Mouse (Mus musculus) liver, embryonic 11.5 days (tissue): ENCODE measurements around the gene Vwa3a. TPM values are rescaled to one million over a fixed set of nuclear protein-coding genes. Genes with fewer than 3 reads are reported as not detected.

ENCODE experiments used
- ATAC-seq: fragments of 200-750 bp; cut with Nextera tagmentation; replicated peaks from 2 replicates; pipeline ENCODE4 v1.8.0; 2017; ENCODE audit warnings: moderate number of reproducible peaks, mild to moderate bottlenecking, moderate TSS enrichment, moderate library complexity; ENCODE audit not compliant: low FRiP score
- DNase-seq: peaks from one replicate; pipeline ENCODE4 v3.0.0-alpha.2; 2017; ENCODE audit warnings: low spot score
- H3K27ac ChIP-seq: fragments of 300-500 bp; sonication (generic); 2 replicates; pipeline ENCODE4 v1.5.1; 2014; ENCODE audit warnings: mild to moderate bottlenecking, low read depth, low read length, control low read depth
- H3K27me3 ChIP-seq: fragments of 300-500 bp; sonication (generic); replicated peaks from 2 replicates; pipeline ENCODE4 v1.6.1; 2014; ENCODE audit warnings: low read length, mixed read lengths; ENCODE audit not compliant: control insufficient read depth, insufficient read depth
- H3K36me3 ChIP-seq: fragments of 300-500 bp; sonication (generic); 2 replicates; pipeline ENCODE4 v1.6.1; 2014; ENCODE audit warnings: mild to moderate bottlenecking, low read length, moderate library complexity, mixed read lengths; ENCODE audit not compliant: control insufficient read depth, insufficient read depth
- H3K4me1 ChIP-seq: fragments of 300-500 bp; sonication (generic); replicated peaks from 2 replicates; pipeline ENCODE4 v1.6.1; 2014; ENCODE audit warnings: low read length, mixed read lengths; ENCODE audit not compliant: control insufficient read depth, insufficient read depth
- H3K4me2 ChIP-seq: fragments of 300-500 bp; sonication (generic); 2 replicates; pipeline ENCODE4 v1.6.1; 2014; ENCODE audit warnings: mild to moderate bottlenecking, control low read depth, moderate library complexity
- H3K4me3 ChIP-seq: fragments of 300-500 bp; sonication (generic); 2 replicates; pipeline ENCODE4 v1.5.1; 2014; ENCODE audit warnings: low read depth, low read length, control low read depth
- H3K9ac ChIP-seq: fragments of 300-500 bp; sonication (generic); 2 replicates; pipeline ENCODE4 v1.6.1; 2014; ENCODE audit warnings: low read depth, low read length, control low read depth
- H3K9me3 ChIP-seq: fragments of 300-500 bp; sonication (generic); 2 replicates; pipeline ENCODE4 v1.6.1; 2016; ENCODE audit warnings: low read length, inconsistent platforms, mixed read lengths; ENCODE audit not compliant: control insufficient read depth
- WGBS: fragments of 180-500 bp; shearing (Covaris S2); extraction: QIAGEN DNeasy Blood & Tissue Kit; methylation state at CpG from one replicate; pipeline ENCODE4 v1.1.7; 2014; 5-methylcytosine and 5-hydroxymethylcytosine counted together
- polyA plus RNA-seq: library from polyadenylated mRNA; unstranded; fragments of >200 nt; fragmentation: Nextera tagmentation; extraction: Ambion mirVana; gene quantifications from 2 replicates; pipeline ENCODE4 v1.2.1, GENCODE M21; 2014

The Vwa3a gene
- polyA plus RNA-seq, 1 experiment from 2014 or later: 0.08 TPM

- 7% methylated on average over 5 of the region's 5 CpGs for WGBS
- Histone ChIP-seq H3K36me3 (no peaks in the 10 kb centered on the region), H3K4me3 (no peak overlapping the region), H3K27me3 (no peaks in the 10 kb centered on the region), H3K27ac (no peak overlapping the region), H3K4me2 (no peak overlapping the region), H3K4me1 (no peaks in the 10 kb centered on the region), H3K9me3 (no peaks in the 10 kb centered on the region), H3K9ac (no peak overlapping the region)
- DNase-seq (peak; percentile 78), ATAC-seq (peak; percentile 81)
These were observed 15.6 kb downstream of the Vwa3a start for GRCm38 (mm10) chr7:120754671-120755070.

DNA sequence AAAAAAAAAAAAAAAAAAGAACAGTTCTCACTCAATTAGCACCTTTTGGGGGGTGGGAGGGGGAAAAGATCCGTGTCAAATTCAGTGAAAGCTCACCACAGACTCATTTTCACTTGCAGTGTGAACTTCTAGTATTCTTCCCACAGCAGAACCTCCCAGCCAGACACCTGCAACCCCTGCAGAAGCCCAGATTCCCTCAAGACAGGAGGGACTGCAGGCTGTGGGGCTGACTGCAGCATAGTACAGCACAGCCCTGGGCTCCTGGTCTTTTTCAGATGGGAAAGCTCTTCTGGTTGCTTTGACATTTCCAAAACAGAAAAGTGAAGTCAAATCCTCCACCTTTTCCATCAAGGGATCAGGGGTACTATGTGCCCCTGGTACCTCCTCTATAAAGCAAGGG is 28.3 kb downstream of the Vwa3a start:
- WGBS: 0% methylated on average over 1 of the region's 1 CpGs

DNA sequence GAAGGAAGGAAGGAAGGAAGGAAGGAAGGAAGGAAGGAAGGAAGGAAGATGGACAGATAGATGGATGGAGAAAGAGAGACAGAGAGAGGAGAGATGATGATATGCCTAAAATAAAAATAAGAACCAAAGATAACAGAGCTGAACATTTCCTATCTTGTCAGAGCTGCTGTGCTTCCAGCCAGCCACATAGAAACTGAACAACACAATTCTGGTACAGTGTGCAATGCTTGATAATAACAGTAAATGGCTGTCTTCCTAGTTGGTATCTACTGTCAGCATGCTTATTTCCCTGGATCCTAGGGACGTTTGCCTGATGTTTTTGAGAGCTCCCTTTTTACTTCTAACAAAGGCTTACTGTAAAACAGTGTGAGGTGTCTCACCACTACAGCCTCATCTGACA is 32.3 kb downstream of the Vwa3a start:
- Histone ChIP-seq H3K27me3 (no peaks in the 10 kb centered on the region), H3K4me1 (no peaks in the 10 kb centered on the region), H3K4me3 (no peak overlapping the region), H3K4me2 (no peak overlapping the region), H3K9me3 (no peaks in the 10 kb centered on the region), H3K9ac (no peak overlapping the region), H3K27ac (no peak overlapping the region), H3K36me3 (no peaks in the 10 kb centered on the region)
- WGBS: 38% methylated on average over 1 of the region's 1 CpGs
- ATAC-seq: no peak
- DNase-seq: no peak

More for the DNA sequence above, 28.3 kb downstream of the Vwa3a start:
- no peak overlapping the region for H3K4me2 ChIP-seq
- ATAC-seq: no peak
- no peaks in the 10 kb centered on the region for H3K4me1 ChIP-seq
- H3K27ac ChIP-seq: no peak overlapping the region
- H3K27me3 ChIP-seq: no peaks in the 10 kb centered on the region
- no peak overlapping the region for H3K9ac ChIP-seq
- H3K4me3 ChIP-seq: no peak overlapping the region
- no peak for DNase-seq
- no peaks in the 10 kb centered on the region for H3K9me3 ChIP-seq
- no peaks in the 10 kb centered on the region for H3K36me3 ChIP-seq

DNA sequence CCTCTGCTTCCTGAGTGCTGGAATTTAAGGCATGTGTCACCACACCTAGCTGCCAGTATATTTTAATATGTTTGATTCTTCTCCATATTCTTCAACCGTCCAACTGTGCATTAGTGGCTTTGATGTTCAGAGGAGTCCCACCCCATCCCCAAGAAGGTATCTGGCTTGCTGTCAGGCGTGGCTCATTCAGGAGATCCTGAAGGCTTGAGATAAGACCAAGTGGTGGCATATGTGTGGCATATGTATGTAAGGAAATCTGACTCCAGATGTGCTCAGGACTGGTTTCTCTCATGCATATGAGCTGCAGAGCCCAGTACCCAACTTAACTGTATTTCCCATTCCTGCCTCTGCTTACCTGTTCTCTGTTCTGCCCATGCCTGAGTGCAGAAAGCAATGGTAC is 38.9 kb downstream of the Vwa3a start:
- WGBS: 44% methylated on average over 2 of the region's 2 CpGs
- H3K27ac ChIP-seq: no peak overlapping the region
- no peaks in the 10 kb centered on the region for H3K27me3 ChIP-seq
- no peaks in the 10 kb centered on the region for H3K9me3 ChIP-seq
- H3K4me3 ChIP-seq: no peak overlapping the region
- no peak overlapping the region for H3K4me2 ChIP-seq
- H3K36me3 ChIP-seq: no peaks in the 10 kb centered on the region
- ATAC-seq (0 out of 2 replicates have a peak, but pooled peaks have one; percentile 58), DNase-seq (no peak)
- no peaks in the 10 kb centered on the region for H3K4me1 ChIP-seq
- H3K9ac ChIP-seq: no peak overlapping the region

DNA sequence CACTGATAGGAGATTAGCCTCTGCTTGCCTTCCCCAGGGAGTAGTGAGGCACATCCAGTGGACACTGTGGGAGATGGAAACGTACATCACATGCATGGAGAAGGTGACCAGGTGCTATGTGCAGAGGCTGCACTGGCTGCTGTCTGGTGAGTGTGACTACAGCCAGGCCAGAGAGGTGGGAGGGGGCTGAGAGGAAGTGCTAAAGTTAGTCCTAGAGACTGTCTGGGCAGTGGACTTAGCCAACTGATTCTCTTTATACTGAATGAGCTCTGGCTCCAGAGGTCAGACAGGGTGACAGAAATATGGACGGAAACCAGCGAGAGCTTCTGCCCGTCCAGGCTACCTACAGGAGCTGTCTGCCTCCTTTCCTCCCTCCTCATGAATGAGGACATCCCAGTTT is 56.4 kb downstream of the Vwa3a start:
- no peak overlapping the region for H3K27ac ChIP-seq
- H3K27me3 ChIP-seq: no peaks in the 10 kb centered on the region
- no peak overlapping the region for H3K9ac ChIP-seq
- no peaks in the 10 kb centered on the region for H3K36me3 ChIP-seq
- H3K4me2 ChIP-seq: no peak overlapping the region
- 81% methylated on average over 4 of the region's 4 CpGs for WGBS
- H3K4me1 ChIP-seq: no peaks in the 10 kb centered on the region
- H3K9me3 ChIP-seq: no peaks in the 10 kb centered on the region
- ATAC-seq (no peak), DNase-seq (no peak)
- no peak overlapping the region for H3K4me3 ChIP-seq

DNA sequence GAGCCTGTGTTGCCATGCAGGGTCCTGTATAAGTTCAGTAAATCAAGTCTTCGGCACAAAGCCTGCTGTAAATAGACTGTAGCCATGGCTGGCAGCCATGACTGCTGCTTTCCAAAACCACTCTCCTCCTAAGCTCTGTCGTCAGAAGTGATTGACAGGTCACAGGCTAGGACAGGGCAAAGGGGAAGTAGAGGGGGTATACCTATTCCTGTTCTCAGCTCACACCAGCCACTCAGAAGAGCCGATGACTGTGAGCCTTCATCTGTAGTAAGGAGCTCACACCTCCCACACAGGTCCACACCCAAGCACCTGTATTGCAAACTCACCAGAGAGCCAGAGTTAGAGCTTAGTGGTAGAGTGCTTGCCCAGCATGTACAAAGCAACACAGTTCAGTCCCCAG is 57.3 kb downstream of the Vwa3a start:
- no peak overlapping the region for H3K9ac ChIP-seq
- no peaks in the 10 kb centered on the region for H3K4me1 ChIP-seq
- DNase-seq: no peak
- no peaks in the 10 kb centered on the region for H3K27me3 ChIP-seq
- no peaks in the 10 kb centered on the region for H3K9me3 ChIP-seq
- H3K27ac ChIP-seq: no peak overlapping the region
- no peak overlapping the region for H3K4me2 ChIP-seq
- 60% methylated on average over 3 of the region's 3 CpGs for WGBS
- H3K4me3 ChIP-seq: no peak overlapping the region
- H3K36me3 ChIP-seq: no peaks in the 10 kb centered on the region
- no peak for ATAC-seq

GRCm38 (mm10) chr7:120803268-120803667 is 64.2 kb downstream of the Vwa3a start:
- no peak overlapping the region for H3K4me2 ChIP-seq
- 86% methylated on average over 2 of the region's 2 CpGs for WGBS

GRCm38 (mm10) chr7:120809705-120810104 is 70.6 kb downstream of the Vwa3a start:
- no peak for ATAC-seq
- H3K27me3 ChIP-seq: peaks cover 10% of the 10 kb centered on the region
- H3K4me1 ChIP-seq: no peaks in the 10 kb centered on the region
- 10% methylated on average over 27 of the region's 27 CpGs for WGBS
- H3K4me2 ChIP-seq: peak overlapping the region; percentile 46
- no peak overlapping the region for H3K4me3 ChIP-seq
- no peak for DNase-seq
- H3K9ac ChIP-seq: no peak overlapping the region
- H3K27ac ChIP-seq: no peak overlapping the region
- no peaks in the 10 kb centered on the region for H3K9me3 ChIP-seq
- no peaks in the 10 kb centered on the region for H3K36me3 ChIP-seq

More at GRCm38 (mm10) chr7:120803268-120803667, 64.2 kb downstream of the Vwa3a start:
- Histone ChIP-seq H3K27ac (no peak overlapping the region), H3K9ac (no peak overlapping the region), H3K4me3 (no peak overlapping the region), H3K4me1 (no peaks in the 10 kb centered on the region), H3K36me3 (no peaks in the 10 kb centered on the region), H3K27me3 (no peaks in the 10 kb centered on the region), H3K9me3 (no peaks in the 10 kb centered on the region)
- ATAC-seq (no peak), DNase-seq (no peak)

- DNase-seq (no peak), ATAC-seq (no peak)
- no peaks in the 10 kb centered on the region for H3K36me3 ChIP-seq
- no peak within 1 kb of the TSS for H3K9ac ChIP-seq
- H3K4me3 ChIP-seq: no peak within 1 kb of the TSS
- WGBS: 72% methylated on average over 6 of the region's 6 CpGs
- H3K4me1 ChIP-seq: no peaks in the 10 kb centered on the region
- H3K4me2 ChIP-seq: no peak within 1 kb of the TSS
- no peaks in the 10 kb centered on the region for H3K9me3 ChIP-seq
- no peak within 1 kb of the TSS for H3K27ac ChIP-seq
- peaks cover 10% of the 10 kb centered on the region for H3K27me3 ChIP-seq
These were observed 72.8 kb downstream of the Vwa3a start, which contains the start of gene Gm5737 for GRCm38 (mm10) chr7:120811834-120812415. Gm5737 (plus strand) TSS chr7:120812365.
